Mouse (Mus musculus) megakaryocyte progenitor cell, adult 5-6 weeks (primary cell): ENCODE data around the gene Pkd1. TPM values are rescaled to one million over a fixed set of nuclear protein-coding genes. Genes with fewer than 3 reads are reported as not detected.

ENCODE experiments used
- ATAC-seq: replicated peaks from 2 replicates; pipeline ENCODE4 v1.8.0; 2016; ENCODE audit warnings: mild to moderate bottlenecking, moderate TSS enrichment, inconsistent platforms; ENCODE audit not compliant: poor library complexity
- total RNA-seq, 2 experiments: library from RNA; stranded (forward) in 1 of 2; stranded (reverse) in 1 of 2; fragments of 157-497, 149-512 nt in 1 of 2; fragments of 200-1000 nt in 1 of 2; gene quantifications; 2 replicates each; pipeline versions ENCODE4 v1.2.3 to v1.2.4; 2015 to 2017

Gene Pkd1
- total RNA-seq (2015) (7.4 and 10.6 TPM in 2 replicates), total RNA-seq (2017) (6.2 and 15.1 TPM in 2 replicates)

GRCm38 (mm10) chr17:24549618-24550415 lies at the start of gene Pkd1:
Pkd1 (plus strand) TSS chr17:24549834.
- ATAC-seq, result peak; percentile 91

GRCm38 (mm10) chr17:24502208-24502607 lies 47.4 kb upstream of the Pkd1 start:
- peak; percentile 59 for ATAC-seq

- no peak for ATAC-seq
Observed at GRCm38 (mm10) chr17:24504085-24504484, 45.5 kb upstream of the Pkd1 start.

GRCm38 (mm10) chr17:24505286-24505955 lies 44.2 kb upstream of the Pkd1 start:
- no peak for ATAC-seq

- 0 out of 2 replicates have a peak, but pooled peaks have one; percentile 18 for ATAC-seq
Observed at GRCm38 (mm10) chr17:24506332-24507070, 43.1 kb upstream of the Pkd1 start.

- ATAC-seq, result no peak
Observed at GRCm38 (mm10) chr17:24507129-24507664, 42.4 kb upstream of the Pkd1 start.

- no peak for ATAC-seq
Observed at GRCm38 (mm10) chr17:24507806-24508460, 41.7 kb upstream of the Pkd1 start.

- ATAC-seq, result peak; percentile 73
Observed at GRCm38 (mm10) chr17:24513609-24514008, 36.0 kb upstream of the Pkd1 start.

- 0 out of 2 replicates have a peak, but pooled peaks have one; percentile 4 for ATAC-seq
Observed at GRCm38 (mm10) chr17:24514270-24515257, 35.1 kb upstream of the Pkd1 start.

GRCm38 (mm10) chr17:24520450-24520849 lies 29.2 kb upstream of the Pkd1 start:
- ATAC-seq, result no peak

- ATAC-seq, result no peak
Observed at GRCm38 (mm10) chr17:24524734-24525133, 24.9 kb upstream of the Pkd1 start.

- no peak for ATAC-seq
Observed at GRCm38 (mm10) chr17:24527315-24527714, 22.3 kb upstream of the Pkd1 start.

- ATAC-seq, result peak; percentile 87
Observed at GRCm38 (mm10) chr17:24527723-24528559, 21.7 kb upstream of the Pkd1 start, which contains the start of gene Traf7. Traf7 (minus strand) TSS chr17:24527938.

- no peak for ATAC-seq
Observed at GRCm38 (mm10) chr17:24528560-24528918, 21.1 kb upstream of the Pkd1 start.

GRCm38 (mm10) chr17:24529007-24529451 lies 20.6 kb upstream of the Pkd1 start:
- no peak for ATAC-seq

GRCm38 (mm10) chr17:24529883-24530282 lies 19.8 kb upstream of the Pkd1 start:
- no peak for ATAC-seq

GRCm38 (mm10) chr17:24530361-24531050 lies 19.1 kb upstream of the Pkd1 start:
- no peak for ATAC-seq

GRCm38 (mm10) chr17:24531064-24531463 lies 18.6 kb upstream of the Pkd1 start:
- no peak for ATAC-seq
